Mouse (Mus musculus): ENCODE results near the gene Hes3.

The Hes3 gene

GRCm38 (mm10) chr4:152281601-152282000 is 9.9 kb downstream of the Hes3 start:
- DNase-seq (ENCODE audit: low spot score in 2 of 2), result no peak

DNA sequence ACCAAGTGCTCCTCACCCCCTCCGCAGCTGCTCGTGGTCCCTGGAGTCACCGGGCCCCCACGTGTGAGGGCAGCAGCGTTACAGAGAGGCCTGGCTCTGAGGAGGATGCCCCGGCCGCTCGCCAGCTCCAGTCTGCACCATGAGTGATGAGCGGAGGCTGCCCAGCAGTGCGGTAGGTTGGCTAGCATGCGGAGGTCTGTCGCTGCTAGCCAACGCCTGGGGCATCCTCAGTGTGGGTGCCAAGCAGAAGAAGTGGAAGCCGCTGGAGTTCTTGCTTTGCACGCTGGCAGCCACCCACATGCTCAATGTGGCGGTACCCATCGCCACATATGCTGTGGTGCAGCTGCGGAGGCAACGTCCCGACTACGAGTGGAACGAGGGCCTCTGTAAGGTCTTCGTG is 12.5 kb downstream of the Hes3 start:
- DNase-seq (ENCODE audit: low spot score in 2 of 2), result no peak

DNA sequence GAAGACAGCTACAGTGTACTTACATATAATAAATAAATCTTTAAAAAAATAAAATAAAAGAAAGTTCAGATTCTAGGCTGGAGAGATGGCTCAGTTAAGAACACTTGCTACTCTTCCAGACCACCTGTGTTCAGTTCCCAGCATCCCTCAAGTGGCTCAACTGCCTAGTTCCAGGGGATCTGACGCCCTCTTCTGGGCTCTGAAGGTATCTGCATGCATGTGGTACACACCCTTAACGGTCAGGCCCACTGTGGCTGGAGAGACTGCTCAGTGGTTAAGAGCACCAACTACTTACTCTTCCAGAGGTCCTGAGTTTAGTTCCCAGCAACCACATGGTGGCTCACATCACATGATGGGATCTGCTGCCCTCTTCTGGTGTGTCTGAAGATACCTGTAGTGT is 13.5 kb downstream of the Hes3 start:
- no peak for DNase-seq (ENCODE audit: low spot score in 2 of 2)

- DNase-seq (ENCODE audit: low spot score in 2 of 2), result no peak
These were observed 14.8 kb downstream of the Hes3 start for GRCm38 (mm10) chr4:152276389-152277347.

DNA sequence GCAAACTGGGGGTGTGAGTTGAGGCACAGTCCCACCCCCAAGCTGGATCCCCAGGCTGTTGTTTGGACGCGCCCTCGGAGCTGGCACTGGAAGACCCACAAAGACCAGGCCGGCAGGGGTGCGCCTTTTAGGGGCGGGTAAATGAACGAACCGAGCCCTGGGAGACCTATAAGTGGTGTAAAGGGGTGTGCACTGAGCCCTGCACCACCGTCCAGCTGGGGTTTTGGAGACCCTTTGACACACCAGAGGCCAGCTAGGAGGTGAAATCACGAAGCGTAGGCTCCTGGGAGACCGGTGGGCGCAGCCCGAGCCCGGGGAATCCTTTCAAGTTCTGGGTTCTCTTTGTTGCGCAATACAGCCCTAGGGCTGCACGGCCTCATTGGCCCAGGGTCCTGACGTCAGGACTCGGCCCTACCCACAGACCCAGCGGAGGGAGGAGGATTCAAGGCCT is 16.8 kb downstream of the Hes3 start:
- DNase-seq (ENCODE audit: low spot score in 2 of 2), result no peak

- DNase-seq (ENCODE audit: low spot score in 2 of 2), result no peak
These were observed 17.7 kb downstream of the Hes3 start, which contains the start of gene Gpr153 for GRCm38 (mm10) chr4:152273621-152274236. Gpr153 (plus strand) TSS chr4:152274232.

- no peak for DNase-seq (ENCODE audit: low spot score in 2 of 2)
These were observed 18.3 kb downstream of the Hes3 start for GRCm38 (mm10) chr4:152273191-152273590.

DNA sequence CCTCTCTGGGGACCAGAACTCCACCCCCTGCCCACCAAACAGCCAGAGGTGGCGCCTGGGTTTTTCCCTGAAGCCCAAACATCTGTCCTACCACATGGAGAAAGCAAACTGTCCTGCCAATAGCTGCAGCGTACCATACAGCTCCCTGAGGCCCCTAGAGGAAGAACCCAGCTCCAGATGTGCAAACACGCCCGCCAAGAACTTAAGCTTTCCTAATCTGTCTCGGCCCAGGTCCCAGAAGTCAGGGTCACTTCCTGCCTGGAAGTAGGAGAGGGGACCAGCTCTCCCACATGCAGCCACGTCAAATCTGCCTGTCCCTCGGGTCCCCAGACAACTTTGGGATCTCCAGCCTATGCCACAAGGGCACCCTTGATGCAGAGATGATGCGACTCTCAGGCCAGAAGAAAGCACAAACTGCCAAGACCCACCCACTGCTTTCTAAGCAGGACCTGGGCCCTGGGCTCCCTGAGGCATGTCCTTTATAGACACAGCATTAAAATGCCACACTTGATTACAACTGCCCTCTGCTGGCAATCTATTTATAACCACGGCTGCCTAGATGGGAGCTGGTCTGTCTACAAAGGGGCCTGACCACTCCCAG is 18.9 kb downstream of the Hes3 start:
- DNase-seq (ENCODE audit: low spot score in 2 of 2), result no peak

DNA sequence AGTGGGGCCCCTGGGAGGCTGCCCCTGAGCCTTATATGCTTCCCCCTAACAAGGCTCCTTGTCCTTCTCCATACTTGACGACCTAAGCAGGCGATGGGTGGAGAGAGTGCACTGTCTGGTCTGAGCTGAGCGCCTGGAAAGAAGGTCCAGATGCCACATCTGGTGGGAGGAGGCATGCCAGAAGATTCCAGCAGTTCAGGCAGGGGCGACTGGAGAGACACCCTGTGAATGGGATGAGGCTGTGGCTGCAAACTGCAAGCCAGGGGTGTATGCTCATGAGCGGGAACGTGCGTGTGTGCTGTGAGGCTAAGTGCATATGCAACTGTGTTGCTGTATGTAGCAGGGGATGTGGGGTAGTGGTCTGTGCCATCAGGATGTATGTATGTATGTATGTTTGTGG is 19.5 kb downstream of the Hes3 start:
- no peak for DNase-seq (ENCODE audit: low spot score in 2 of 2)

DNA sequence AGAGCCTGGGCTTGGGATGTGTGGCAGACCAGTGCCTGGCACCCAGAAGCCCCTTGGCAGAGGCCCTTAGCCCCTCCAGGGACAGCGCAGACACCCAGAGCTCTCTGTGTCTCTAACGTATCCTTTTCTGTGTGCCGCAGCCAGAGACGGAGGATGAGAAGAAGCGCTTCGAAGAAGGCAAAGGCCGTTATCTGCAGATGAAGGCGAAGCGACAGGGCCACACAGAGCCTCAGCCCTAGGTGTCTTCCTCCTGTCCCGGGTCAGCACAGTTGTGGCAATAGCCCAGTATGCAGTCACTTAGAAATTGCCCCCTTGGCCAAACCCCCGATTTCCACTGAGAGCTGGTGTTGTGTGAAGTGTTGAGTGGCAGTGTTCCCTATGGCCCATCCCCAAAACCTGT is 20.1 kb downstream of the Hes3 start:
- no peak for DNase-seq (ENCODE audit: low spot score in 2 of 2)

GRCm38 (mm10) chr4:152270599-152270998 is 20.9 kb downstream of the Hes3 start:
- DNase-seq (ENCODE audit: low spot score in 2 of 2), result no peak

- DNase-seq (ENCODE audit: low spot score in 2 of 2), result no peak
These were observed 21.5 kb downstream of the Hes3 start for GRCm38 (mm10) chr4:152269967-152270366.

GRCm38 (mm10) chr4:152267748-152268369 is 23.6 kb downstream of the Hes3 start:
- DNase-seq (ENCODE audit: low spot score in 2 of 2), result no peak

DNA sequence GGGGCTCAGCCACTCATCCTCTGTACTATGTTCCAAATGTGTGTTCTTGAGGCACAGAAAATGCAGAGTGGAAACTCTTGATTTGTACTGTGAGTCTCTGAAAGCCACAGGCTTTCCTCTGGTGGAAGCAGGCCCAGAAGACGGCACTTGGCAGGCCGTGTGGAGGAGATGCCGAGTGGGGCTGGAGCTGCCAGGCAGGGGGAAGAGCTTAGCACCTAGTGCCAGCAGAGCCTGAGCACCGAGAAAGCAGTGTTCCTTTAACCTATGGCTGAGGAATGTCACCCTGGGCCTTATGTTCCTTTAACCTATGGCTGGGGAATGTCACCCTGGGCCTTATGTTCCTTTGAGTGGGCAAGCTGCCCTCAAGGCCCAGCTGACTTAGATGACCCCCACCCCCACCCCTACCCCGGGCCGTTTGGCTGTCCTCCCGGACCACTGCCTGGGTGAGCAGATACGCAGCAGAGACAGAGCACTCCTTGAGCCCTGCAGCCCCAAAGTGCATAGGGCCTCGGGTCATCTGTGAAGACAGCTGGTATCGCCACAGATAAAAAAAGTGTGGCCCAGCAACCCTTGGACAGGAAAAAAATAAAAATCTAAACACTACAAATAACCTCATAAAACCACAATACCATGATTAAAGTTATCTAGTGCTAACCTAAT is 25.1 kb downstream of the Hes3 start:
- DNase-seq (ENCODE audit: low spot score in 2 of 2), result no peak

DNA sequence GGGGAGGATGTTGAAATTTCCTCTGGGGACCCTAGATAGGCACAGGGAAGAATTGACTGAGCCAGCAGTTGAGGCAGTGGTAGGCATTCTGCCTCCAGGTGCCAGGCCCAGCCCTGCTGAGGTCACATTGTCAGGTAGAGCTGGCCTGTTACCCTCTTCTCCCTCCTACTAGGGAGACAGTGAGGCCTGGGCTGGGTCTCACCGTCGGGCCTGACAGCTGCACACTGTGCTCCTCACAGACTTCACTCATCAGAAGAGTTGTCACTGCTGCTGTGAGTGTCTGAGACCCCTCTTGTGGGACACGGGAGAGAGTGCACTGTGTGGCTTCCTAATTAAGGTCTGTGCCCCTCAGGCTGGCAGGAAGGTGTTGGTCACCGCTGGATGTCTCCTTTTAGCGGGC is 25.7 kb downstream of the Hes3 start:
- no peak for DNase-seq (ENCODE audit: low spot score in 2 of 2)

- no peak for DNase-seq (ENCODE audit: low spot score in 2 of 2)
These were observed 26.4 kb downstream of the Hes3 start for GRCm38 (mm10) chr4:152264867-152265568.

- no peak for DNase-seq (ENCODE audit: low spot score in 2 of 2)
These were observed 27.3 kb downstream of the Hes3 start for GRCm38 (mm10) chr4:152264177-152264530.

DNA sequence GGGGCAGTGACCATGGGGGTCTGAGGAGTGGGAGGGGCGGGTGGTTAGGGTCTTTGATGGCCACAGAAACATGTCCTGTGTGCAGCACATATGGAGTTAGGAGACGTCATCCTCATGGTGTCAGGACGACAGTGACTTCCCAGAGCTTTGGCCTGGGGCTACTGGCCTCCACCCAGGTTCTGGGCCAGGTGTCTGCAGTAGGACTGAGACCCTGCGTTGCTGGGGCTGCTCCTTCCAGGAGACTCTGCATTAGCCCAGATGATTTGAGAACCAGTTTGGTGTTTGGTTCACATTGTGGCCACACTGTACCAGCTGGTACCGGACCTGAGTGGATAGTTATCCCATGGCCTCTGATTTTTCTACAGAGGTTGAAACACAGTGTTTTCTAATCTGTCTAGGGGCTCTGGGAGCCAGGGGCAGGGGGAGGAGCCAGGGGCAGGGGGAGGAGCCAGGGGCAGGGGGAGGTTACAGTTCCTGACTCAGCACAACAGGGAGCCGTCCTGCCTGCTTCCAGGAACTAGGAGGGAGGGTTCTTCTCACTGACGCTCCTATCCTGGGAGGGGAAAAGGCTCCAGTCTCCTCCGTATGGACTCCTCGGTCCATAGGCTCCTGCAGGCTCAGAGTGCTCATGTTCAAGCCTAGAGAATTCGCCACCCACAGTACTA is 27.8 kb downstream of the Hes3 start:
- no peak for DNase-seq (ENCODE audit: low spot score in 2 of 2)

DNA sequence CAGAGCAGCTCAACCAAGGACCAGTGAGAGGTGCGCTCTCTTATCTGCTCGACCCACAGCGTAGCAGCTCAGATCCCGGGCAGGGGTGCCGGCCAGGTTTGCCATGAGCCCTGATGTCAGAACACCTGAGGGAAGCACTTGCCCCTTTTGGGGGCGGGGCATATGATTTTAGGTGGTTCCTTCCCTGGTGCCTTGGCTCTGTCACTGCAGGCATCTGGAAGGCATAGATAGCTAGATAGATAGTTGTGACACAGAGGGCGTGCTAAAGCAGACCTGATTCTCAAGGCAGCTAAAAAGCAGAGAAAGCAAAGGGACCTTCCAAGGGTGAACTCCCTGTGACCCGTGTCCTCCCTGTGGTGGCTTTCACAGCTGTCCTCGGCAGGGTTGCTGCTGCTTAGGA is 28.4 kb downstream of the Hes3 start:
- DNase-seq (ENCODE audit: low spot score in 2 of 2), result no peak

DNA sequence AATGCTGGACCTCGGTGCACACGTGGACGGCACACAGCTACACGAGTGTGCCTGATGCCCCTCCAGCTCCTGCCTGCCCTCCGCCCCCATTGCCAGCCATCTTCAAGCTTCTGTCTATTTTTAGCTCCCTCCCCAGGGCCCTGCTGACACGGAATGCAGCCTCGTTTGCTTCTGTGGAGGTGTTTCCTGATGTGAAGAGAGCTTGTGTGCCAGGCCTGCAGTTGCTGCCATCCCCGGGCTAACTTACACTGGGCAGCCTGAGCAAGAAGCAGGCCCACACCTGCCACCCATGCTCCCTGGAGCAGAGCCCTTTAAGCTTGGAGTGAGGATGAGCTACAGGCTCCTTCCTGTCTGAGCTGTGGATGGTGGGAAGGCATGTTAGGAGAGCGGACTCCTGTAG is 29.3 kb downstream of the Hes3 start:
- DNase-seq (ENCODE audit: low spot score in 2 of 2), result no peak

- no peak for DNase-seq (ENCODE audit: low spot score in 2 of 2)
These were observed 31.0 kb downstream of the Hes3 start for GRCm38 (mm10) chr4:152260451-152260850.
